Mouse (Mus musculus) adrenal gland, adult 2 months (tissue): ENCODE measurements around the gene Ubap1l. TPM values are rescaled to one million over a fixed set of nuclear protein-coding genes. Genes with fewer than 3 reads are reported as not detected.

Source experiments
- DNase-seq: peaks from one replicate; pipeline ENCODE4 v3.0.0; 2021
- polyA plus RNA-seq: library from polyadenylated mRNA; depleted of rRNA; stranded (reverse); fragments of >200 nt; gene quantifications from 2 replicates; pipeline ENCODE4 v1.2.3, GENCODE M21; 2012; rRNA removed
- total RNA-seq, 2 experiments: library from RNA; stranded (reverse); gene quantifications; 2 replicates each; pipeline ENCODE4 v1.2.3; 2021

Gene Ubap1l
- total and polyA plus RNA-seq, 3 experiments: 0.45 to 0.84 (median 0.73) TPM

GRCm38 (mm10) chr9:65410378-65410777 is 49.5 kb downstream of the Ubap1l start:
- no peak for DNase-seq

GRCm38 (mm10) chr9:65411326-65411725 is 50.5 kb downstream of the Ubap1l start:
- no peak for DNase-seq

GRCm38 (mm10) chr9:65417738-65418137 is 56.9 kb downstream of the Ubap1l start:
- no peak for DNase-seq

- DNase-seq: no peak
These were observed 58.8 kb downstream of the Ubap1l start for GRCm38 (mm10) chr9:65419633-65420032.

- peak; percentile 69 for DNase-seq
These were observed 62.1 kb downstream of the Ubap1l start, which contains the start of gene Slc51b for GRCm38 (mm10) chr9:65422760-65423501. Gene Slc51b, minus strand, starts transcription at chr9:65422955.

- no peak for DNase-seq
These were observed 63.6 kb downstream of the Ubap1l start for GRCm38 (mm10) chr9:65424393-65424792.

- no peak for DNase-seq
These were observed 66.7 kb downstream of the Ubap1l start for GRCm38 (mm10) chr9:65427511-65427910.

GRCm38 (mm10) chr9:65428003-65428402 is 67.2 kb downstream of the Ubap1l start:
- no peak for DNase-seq

Other genes starting within 250 kb of the Ubap1l start
- 1 to 10 TPM; 1.1 to 1.4 TPM for gene Igdcc3, start 219.9 kb upstream of the Ubap1l start, total RNA-seq
- gene Igdcc3, start 219.9 kb upstream of the Ubap1l start, polyA plus RNA-seq: 2.6 and 4.8 TPM in 2 replicates
- 10 to 100 TPM; 13.5 to 22.3 TPM for gene Parp16, start 165.7 kb upstream of the Ubap1l start, total RNA-seq
- gene Parp16, start 165.7 kb upstream of the Ubap1l start, polyA plus RNA-seq: 41.9 and 49.8 TPM in 2 replicates
- gene Cilp, start 95.9 kb upstream of the Ubap1l start, total RNA-seq: 1 to 10 TPM; 4.6 to 8.5 TPM
- 2.3 and 3.7 TPM in 2 replicates for gene Cilp, start 95.9 kb upstream of the Ubap1l start, polyA plus RNA-seq
- 10 to 100 TPM; 56.3 to 75.6 TPM for gene Clpx, start 66.8 kb upstream of the Ubap1l start, total RNA-seq
- 20.2 and 26.2 TPM in 2 replicates for gene Clpx, start 66.8 kb upstream of the Ubap1l start, polyA plus RNA-seq
- gene Pdcd7, start 14.9 kb upstream of the Ubap1l start, total RNA-seq: 10 to 100 TPM; 14.2 to 16.8 TPM
- gene Pdcd7, start 14.9 kb upstream of the Ubap1l start, polyA plus RNA-seq: 22.7 and 31.9 TPM in 2 replicates
- gene Kbtbd13, start 30.6 kb downstream of the Ubap1l start, total RNA-seq: under 1 TPM in 1 of 2 experiments, not detected in 1; 0.97 TPM
- 0.44 and 0.77 TPM in 2 replicates for gene Kbtbd13, start 30.6 kb downstream of the Ubap1l start, polyA plus RNA-seq
- gene Rasl12, start 37.5 kb downstream of the Ubap1l start, total RNA-seq: 10 to 100 TPM in 1 of 2 experiments, 1 to 10 TPM in 1; 7.5 to 20.4 TPM
- gene Rasl12, start 37.5 kb downstream of the Ubap1l start, polyA plus RNA-seq: 19.2 and 23.2 TPM in 2 replicates
- gene Slc51b, start 61.9 kb downstream of the Ubap1l start, total RNA-seq: under 1 TPM in 1 of 2 experiments, not detected in 1; 0.43 TPM
- not detected in 2 replicates for gene Slc51b, start 61.9 kb downstream of the Ubap1l start, polyA plus RNA-seq
- 10 to 100 TPM; 11.0 to 16.6 TPM for gene Mtfmt, start 74.7 kb downstream of the Ubap1l start, total RNA-seq
- gene Mtfmt, start 74.7 kb downstream of the Ubap1l start, polyA plus RNA-seq: 6.5 and 7.0 TPM in 2 replicates
- gene Spg21, start 99.9 kb downstream of the Ubap1l start, total RNA-seq: 10 to 100 TPM; 47.7 to 73.6 TPM
- 16.2 and 22.4 TPM in 2 replicates for gene Spg21, start 99.9 kb downstream of the Ubap1l start, polyA plus RNA-seq
- 1 to 10 TPM in 1 of 2 experiments, under 1 TPM in 1; 0.32 to 3.3 TPM for gene Ankdd1a, start 159.2 kb downstream of the Ubap1l start, total RNA-seq
- gene Ankdd1a, start 159.2 kb downstream of the Ubap1l start, polyA plus RNA-seq: 0.45 and 0.98 TPM in 2 replicates
- gene Plekho2, start 219.0 kb downstream of the Ubap1l start, total RNA-seq: 10 to 100 TPM; 49.9 to 61.0 TPM
- 48.8 and 61.6 TPM in 2 replicates for gene Plekho2, start 219.0 kb downstream of the Ubap1l start, polyA plus RNA-seq
- under 1 TPM; 0.29 to 0.45 TPM for gene Pif1, start 226.1 kb downstream of the Ubap1l start, total RNA-seq
- gene Pif1, start 226.1 kb downstream of the Ubap1l start, polyA plus RNA-seq: 0.42 and 0.46 TPM in 2 replicates